Mouse (Mus musculus) heart, embryonic 14.5 days (tissue): ENCODE measurements at regions not wholly inside any gene's neighbourhood (a gene's known extent, or its start where the extent isn't known, plus 50 kb on each side); places are given as distances from the start of the nearest gene placed in this dataset.

Experiments used
- ATAC-seq: fragments of 200-750 bp; cut with Nextera tagmentation; 2 replicates; pipeline ENCODE4 v1.8.0; 2017; ENCODE audit warnings: low read depth, moderate TSS enrichment; ENCODE audit not compliant: insufficient number of reproducible peaks, insufficient read depth, low FRiP score
- H3K27ac ChIP-seq, 2 experiments: fragments of 200-500 bp in 1 of 2; fragments of 300-500 bp in 1 of 2; sonication (generic) in 1 of 2; replicated peaks in 1 of 2; 2 replicates each; pipeline ENCODE4 v1.5.1; 2012 to 2014; ENCODE audit warnings: low read depth in 2 of 2, low read length in 2 of 2, control low read depth in 1 of 2, mild to moderate bottlenecking in 1 of 2, mixed read lengths in 1 of 2; ENCODE audit not compliant: control insufficient read depth in 1 of 2, insufficient read depth in 1 of 2
- H3K27me3 ChIP-seq: fragments of 300-500 bp; sonication (generic); 2 replicates; pipeline ENCODE4 v1.6.1; 2014; ENCODE audit warnings: mild to moderate bottlenecking, low read length, control low read depth; ENCODE audit not compliant: control insufficient read depth, insufficient read depth
- H3K36me3 ChIP-seq: fragments of 300-500 bp; sonication (generic); 2 replicates; pipeline ENCODE4 v1.6.1; 2014; ENCODE audit warnings: mild to moderate bottlenecking, control low read depth, low read length, mixed read lengths; ENCODE audit not compliant: control insufficient read depth, insufficient read depth
- H3K4me1 ChIP-seq, 2 experiments: fragments of 200-500 bp in 1 of 2; fragments of 300-500 bp in 1 of 2; sonication (generic) in 1 of 2; 2 replicates each; pipeline ENCODE4 v1.6.1; 2012 to 2014; ENCODE audit warnings: low read length in 2 of 2, control low read depth in 1 of 2, mixed read lengths in 1 of 2; ENCODE audit not compliant: control insufficient read depth in 2 of 2, insufficient read depth in 2 of 2
- H3K4me2 ChIP-seq: fragments of 300-500 bp; sonication (generic); 2 replicates; pipeline ENCODE4 v1.6.1; 2014; ENCODE audit warnings: mild to moderate bottlenecking, low read length
- H3K4me3 ChIP-seq, 2 experiments: fragments of 200-500 bp in 1 of 2; fragments of 300-500 bp in 1 of 2; sonication (generic) in 1 of 2; 2 replicates each; pipeline ENCODE4 v1.5.1; 2012 to 2014; ENCODE audit warnings: low read length in 2 of 2, mild to moderate bottlenecking in 2 of 2, control low read depth in 1 of 2, low read depth in 1 of 2, moderate library complexity in 1 of 2; ENCODE audit not compliant: control insufficient read depth in 1 of 2, insufficient read depth in 1 of 2
- H3K9ac ChIP-seq: fragments of 300-500 bp; sonication (generic); 2 replicates; pipeline ENCODE4 v1.6.1; 2014; ENCODE audit warnings: mild to moderate bottlenecking, low read length
- H3K9me3 ChIP-seq: fragments of 300-500 bp; sonication (generic); 2 replicates; pipeline ENCODE4 v1.6.1; 2016; ENCODE audit warnings: low read length, control low read depth; ENCODE audit not compliant: control insufficient read depth
- WGBS: fragments of 180-500 bp; shearing (Covaris S2); extraction: QIAGEN DNeasy Blood & Tissue Kit; methylation state at CpG from one replicate; pipeline ENCODE4 v1.1.7; 2014; 5-methylcytosine and 5-hydroxymethylcytosine counted together

GRCm38 (mm10) chr13:60262449-60263028, 85.4 kb upstream of the Gas1 start:
- no peak overlapping the region for H3K4me2 ChIP-seq
- H3K27ac ChIP-seq, result peak overlapping the region in 1 of 2 experiments; percentile 8; a peak in 1 of 4 replicates
- no peak overlapping the region for H3K9ac ChIP-seq
- no peaks in the 10 kb centered on the region for H3K9me3 ChIP-seq
- H3K4me3 ChIP-seq, result no peak overlapping the region
- peaks cover 3 to 6% of the 10 kb centered on the region in 2 experiments; a peak in 3 of 4 replicates for H3K4me1 ChIP-seq
- ATAC-seq, result no peak
- no peaks in the 10 kb centered on the region for H3K36me3 ChIP-seq
- H3K27me3 ChIP-seq, result no peaks in the 10 kb centered on the region
- 76% methylated on average over 11 of the region's 11 CpGs for WGBS

DNA sequence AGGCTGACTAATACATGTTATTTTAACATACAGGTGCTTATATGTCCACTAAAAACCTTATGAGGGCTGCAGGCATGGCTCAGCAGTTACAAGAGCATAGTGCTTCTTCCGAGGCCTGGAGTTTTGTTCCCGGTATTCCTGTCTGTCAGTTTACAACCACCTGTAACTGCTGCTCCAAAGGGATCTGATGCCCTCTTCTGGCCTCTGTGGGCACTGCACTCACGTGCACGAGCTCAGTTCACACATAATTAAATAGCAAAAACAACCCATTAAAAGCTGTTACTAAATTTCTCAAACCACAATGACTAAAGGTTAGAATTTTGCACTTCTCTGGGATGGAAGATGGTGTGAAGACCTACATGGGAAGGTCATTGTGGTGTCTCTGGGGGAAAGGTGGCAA, 87.3 kb upstream of the Gas1 start:
- H3K36me3 ChIP-seq, result no peaks in the 10 kb centered on the region
- no peak overlapping the region for H3K27ac ChIP-seq
- H3K9ac ChIP-seq, result no peak overlapping the region
- H3K27me3 ChIP-seq, result no peaks in the 10 kb centered on the region
- H3K4me3 ChIP-seq, result no peak overlapping the region
- H3K4me1 ChIP-seq, result peaks cover 8 to 11% of the 10 kb centered on the region in 2 experiments; a peak in 3 of 4 replicates
- no peaks in the 10 kb centered on the region for H3K9me3 ChIP-seq
- ATAC-seq, result no peak
- H3K4me2 ChIP-seq, result no peak overlapping the region
- WGBS, result 94% methylated on average over 4 of the region's 4 CpGs

- H3K36me3 ChIP-seq, result no peaks in the 10 kb centered on the region
- no peaks in the 10 kb centered on the region for H3K9me3 ChIP-seq
- H3K27me3 ChIP-seq, result no peaks in the 10 kb centered on the region
- H3K9ac ChIP-seq, result no peak overlapping the region
- H3K27ac ChIP-seq, result no peak overlapping the region; a peak in 1 of 4 replicates
- 35% methylated on average over 12 of the region's 12 CpGs for WGBS
- peaks cover 8 to 11% of the 10 kb centered on the region in 2 experiments; a peak in 3 of 4 replicates for H3K4me1 ChIP-seq
- H3K4me2 ChIP-seq, result no peak overlapping the region
- ATAC-seq, result no peak
- H3K4me3 ChIP-seq, result no peak overlapping the region
Measured at GRCm38 (mm10) chr13:60267557-60267956, 90.4 kb upstream of the Gas1 start.

DNA sequence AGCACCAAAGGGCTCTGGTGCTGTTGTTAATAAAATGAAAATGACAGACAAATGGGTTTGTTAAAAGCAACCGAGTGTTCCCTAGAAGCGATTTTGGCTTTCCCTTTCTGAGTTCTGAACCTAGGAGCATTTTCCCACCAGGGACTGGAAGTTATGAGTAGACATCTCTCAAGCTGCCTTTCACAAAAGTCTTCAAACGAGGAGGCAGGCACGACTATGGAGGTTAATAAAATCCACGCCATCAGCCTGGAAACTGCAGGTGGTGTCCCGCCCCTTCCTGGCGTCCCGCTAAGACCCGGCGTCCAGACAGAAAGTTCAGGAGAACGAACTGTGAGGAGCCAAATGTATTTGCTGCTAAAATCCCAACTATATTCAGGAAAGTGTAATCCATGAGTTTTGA, 91.1 kb upstream of the Gas1 start:
- no peak for ATAC-seq

GRCm38 (mm10) chr13:60269406-60269841, 92.3 kb upstream of the Gas1 start:
- Histone ChIP-seq H3K9ac (no peak overlapping the region), H3K27ac (no peak overlapping the region), H3K4me1 (peaks cover 8 to 11% of the 10 kb centered on the region in 2 experiments; a peak in 3 of 4 replicates), H3K4me3 (no peak overlapping the region), H3K4me2 (no peak overlapping the region), H3K36me3 (no peaks in the 10 kb centered on the region), H3K27me3 (no peaks in the 10 kb centered on the region), H3K9me3 (peaks cover 5% of the 10 kb centered on the region)
- 80% methylated on average over 9 of the region's 9 CpGs for WGBS
- no peak for ATAC-seq

More for the DNA sequence above, 91.1 kb upstream of the Gas1 start:
- Histone ChIP-seq H3K27me3 (no peaks in the 10 kb centered on the region), H3K27ac (no peak overlapping the region), H3K9me3 (no peaks in the 10 kb centered on the region), H3K4me3 (no peak overlapping the region), H3K4me2 (no peak overlapping the region), H3K4me1 (peaks cover 8 to 11% of the 10 kb centered on the region in 2 experiments; a peak in 3 of 4 replicates), H3K36me3 (no peaks in the 10 kb centered on the region), H3K9ac (no peak overlapping the region)
- 87% methylated on average over 11 of the region's 11 CpGs for WGBS

GRCm38 (mm10) chr13:60270526-60270925, 93.4 kb upstream of the Gas1 start:
- WGBS, result 75% methylated on average over 5 of the region's 5 CpGs
- no peak overlapping the region for H3K4me3 ChIP-seq
- peaks cover 13% of the 10 kb centered on the region for H3K9me3 ChIP-seq
- no peak overlapping the region for H3K9ac ChIP-seq
- H3K4me2 ChIP-seq, result no peak overlapping the region
- H3K36me3 ChIP-seq, result no peaks in the 10 kb centered on the region
- ATAC-seq, result no peak
- peaks cover 8 to 11% of the 10 kb centered on the region in 2 experiments; a peak in 3 of 4 replicates for H3K4me1 ChIP-seq
- H3K27me3 ChIP-seq, result no peaks in the 10 kb centered on the region
- no peak overlapping the region for H3K27ac ChIP-seq

- Histone ChIP-seq H3K36me3 (no peaks in the 10 kb centered on the region), H3K9ac (no peak overlapping the region), H3K4me3 (no peak overlapping the region), H3K27ac (no peak overlapping the region), H3K4me2 (no peak overlapping the region), H3K9me3 (peaks cover 13% of the 10 kb centered on the region), H3K27me3 (no peaks in the 10 kb centered on the region), H3K4me1 (no peaks in the 10 kb centered on the region)
- 77% methylated on average over 7 of the region's 7 CpGs for WGBS
- no peak for ATAC-seq
Measured at GRCm38 (mm10) chr13:60273331-60273730, 96.2 kb upstream of the Gas1 start.
